Comparison of ENCODE assay signal across 8 mouse cellular contexts in the genomic region with DNA sequence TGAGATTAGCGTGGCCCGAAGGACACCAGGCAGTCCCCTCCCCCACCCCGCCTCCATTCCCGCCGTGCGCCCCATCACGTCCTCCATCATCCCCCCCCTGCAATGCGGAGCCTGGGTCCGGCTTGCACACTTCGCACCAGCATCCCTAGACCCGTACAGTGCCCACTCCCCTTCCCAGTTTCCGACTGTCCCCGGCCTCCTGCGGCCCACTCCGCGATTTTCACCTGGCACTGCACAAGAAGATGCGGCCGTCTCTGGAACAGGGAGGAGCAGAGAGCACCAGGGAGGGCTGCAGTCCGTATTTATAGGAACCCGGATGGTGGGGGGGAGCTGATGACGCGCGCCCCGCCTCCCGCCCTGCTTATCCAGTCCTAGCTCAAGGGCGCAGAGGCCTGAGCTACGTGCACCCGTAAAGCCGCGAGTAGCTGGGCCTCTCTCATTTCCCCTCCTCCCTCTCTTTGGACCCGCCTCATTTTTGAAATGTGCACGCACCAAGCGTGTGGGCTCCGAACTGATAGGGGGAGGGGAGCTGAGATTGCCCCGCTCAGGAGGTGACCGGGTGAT. TPM values are rescaled to one million over a fixed set of nuclear protein-coding genes. Genes with fewer than 3 reads are reported as not detected.
A peak's percentile ranks its signal among the peaks of the same experiment; 100 is the strongest.
DNase-seq lines count a peak whose midpoint lies in the region; ATAC-seq and TF ChIP-seq lines count a peak whose summit lies in the region.

No protein-coding gene starts in this region.

- peak overlapping the region; percentile 98 for H3K4me2 ChIP-seq in forebrain, embryonic 13.5 days

- DNase-seq in heart, postnatal 14 days = peak; percentile 95 to 97
- DNase-seq in layer of hippocampus, adult 18-20 months (ENCODE audit: low spot score in 2 of 2) = peak; percentile 95 to 99
- peak; percentile 97 for DNase-seq in lung, adult 2 months
- peak; percentile 95 to 97 for DNase-seq in thymus, adult 18-20 months

- no peak for TF ChIP-seq POLR2A in ES-Bruce4 (IDR thresholded peaks at IDR 0.05; ENCODE audit: insufficient read depth, low read length)
- peak; percentile 99 for TF ChIP-seq POLR2A in lung, adult 2 months (IDR thresholded peaks at IDR 0.05; ENCODE audit: borderline replicate concordance, extremely low read depth, low read depth, low read length)

- H3K36me3 ChIP-seq in ES-Bruce4 (ENCODE audit: control insufficient read depth, insufficient read depth, low read length, poor library complexity, severe bottlenecking) = peaks cover 53% of the 10 kb centered on the region
- H3K36me3 ChIP-seq in forebrain, embryonic 13.5 days (ENCODE audit: poor library complexity, severe bottlenecking) = peaks cover 70% of the 10 kb centered on the region

- ATAC-seq in cerebellum, adult (ENCODE audit: insufficient number of reproducible peaks, low FRiP score, low TSS enrichment) = peak; percentile 79
- peak; percentile 93 for ATAC-seq in forebrain, embryonic 13.5 days
- peak; percentile 87 for ATAC-seq in neutrophil, adult 5-6 weeks (ENCODE audit: extremely low read depth, insufficient number of reproducible peaks, low FRiP score, poor library complexity, severe bottlenecking)

- H3K27me3 ChIP-seq in ES-Bruce4 (ENCODE audit: control insufficient read depth, insufficient read depth, low read length, poor library complexity, severe bottlenecking) = no peaks in the 10 kb centered on the region
- no peaks in the 10 kb centered on the region for H3K27me3 ChIP-seq in forebrain, embryonic 13.5 days

- H3K4me1 ChIP-seq in ES-Bruce4 (ENCODE audit: control insufficient read depth, insufficient read depth, low read length) = peaks cover 4% of the 10 kb centered on the region
- peaks cover 59% of the 10 kb centered on the region for H3K4me1 ChIP-seq in forebrain, embryonic 13.5 days
- peaks cover 9% of the 10 kb centered on the region for H3K4me1 ChIP-seq in lung, adult 2 months (ENCODE audit: control insufficient read depth, insufficient read depth, low read length)

- peak overlapping the region; percentile 82 for H3K27ac ChIP-seq in ES-Bruce4 (ENCODE audit: insufficient read depth, low read length)
- H3K27ac ChIP-seq in forebrain, embryonic 13.5 days = peak overlapping the region; percentile 89

- intact Hi-C loops in heart, postnatal 14 days (cut with DNase I) = no loop called here

- TF ChIP-seq EP300 in ES-Bruce4 (IDR thresholded peaks at IDR 0.05; ENCODE audit: insufficient read depth, low read depth, low read length) = no peak

- H3K4me3 ChIP-seq in ES-Bruce4 (ENCODE audit: low read depth, low read length) = peak overlapping the region; percentile 96
- H3K4me3 ChIP-seq in forebrain, embryonic 13.5 days = peak overlapping the region; percentile 96
- H3K4me3 ChIP-seq in lung, adult 2 months (replicated peaks; ENCODE audit: extremely low read depth, low read depth, low read length) = peak overlapping the region; percentile 85

- H3K9me3 ChIP-seq in ES-Bruce4 (replicated peaks; ENCODE audit: control insufficient read depth, insufficient read depth, low read length, poor library complexity, severe bottlenecking) = no peaks in the 10 kb centered on the region
- no peaks in the 10 kb centered on the region for H3K9me3 ChIP-seq in forebrain, embryonic 13.5 days (replicated peaks)

- 2% methylated on average over 36 of the region's 36 CpGs for WGBS in forebrain, embryonic 13.5 days
- WGBS in lung, adult 2 months = 2% methylated on average over 36 of the region's 36 CpGs

- peak overlapping the region; percentile 87 for H3K9ac ChIP-seq in ES-Bruce4 (ENCODE audit: low read depth, poor library complexity, severe bottlenecking)
- peak overlapping the region; percentile 99 for H3K9ac ChIP-seq in forebrain, embryonic 13.5 days

- TF ChIP-seq CTCF in ES-Bruce4 (IDR thresholded peaks at IDR 0.05; ENCODE audit: low read depth, low read length) = no peak
- TF ChIP-seq CTCF in lung, adult 2 months (IDR thresholded peaks at IDR 0.05; ENCODE audit: insufficient read depth, low read length) = no peak

RNA-seq across cellular contexts. Expression of a gene that starts 0.9 kb away (rescaled TPM):
- polyA plus RNA-seq in ES-Bruce4 (2011; ENCODE audit: insufficient read depth, insufficient read length, low read depth, missing spikeins) = 933 and 990 TPM in 2 replicates
- polyA plus RNA-seq in forebrain, embryonic 13.5 days (2015; fragmentation: Nextera tagmentation; extraction: Ambion mirVana) = 1,974 and 2,008 TPM in 2 replicates
- 1,000 to 10,000 TPM; 3,924 to 4,148 TPM for total RNA-seq in heart, postnatal 14 days (2021)
- 1,000 to 10,000 TPM; 2,555 to 2,598 TPM for total RNA-seq in layer of hippocampus, adult 18-20 months (2021)
- 1,317 and 1,826 TPM in 2 replicates for polyA plus RNA-seq in lung, adult 2 months (2012; rRNA removed)
- 562 and 577 TPM in 2 replicates for total RNA-seq in neutrophil, adult 5-6 weeks (2017)

RNA-seq across cellular contexts. Expression of a gene that starts 20.4 kb away (rescaled TPM):
- polyA plus RNA-seq in ES-Bruce4 (2011; ENCODE audit: insufficient read depth, insufficient read length, low read depth, missing spikeins) = 8.3 and 9.9 TPM in 2 replicates
- 11.9 and 14.4 TPM in 2 replicates for polyA plus RNA-seq in forebrain, embryonic 13.5 days (2015; fragmentation: Nextera tagmentation; extraction: Ambion mirVana)
- 10 to 100 TPM in 1 of 2 experiments, 1 to 10 TPM in 1; 10.0 to 16.1 TPM for total RNA-seq in heart, postnatal 14 days (2021)
- 10 to 100 TPM; 63.0 to 69.1 TPM for total RNA-seq in layer of hippocampus, adult 18-20 months (2021)
- 45.0 and 51.0 TPM in 2 replicates for polyA plus RNA-seq in lung, adult 2 months (2012; rRNA removed)
- total RNA-seq in neutrophil, adult 5-6 weeks (2017) = 36.6 and 37.5 TPM in 2 replicates

RNA-seq across cellular contexts. Expression of a gene that starts 26.1 kb away (rescaled TPM):
- polyA plus RNA-seq in ES-Bruce4 (2011; ENCODE audit: insufficient read depth, insufficient read length, low read depth, missing spikeins) = 383 and 401 TPM in 2 replicates
- polyA plus RNA-seq in forebrain, embryonic 13.5 days (2015; fragmentation: Nextera tagmentation; extraction: Ambion mirVana) = 146 and 153 TPM in 2 replicates
- 10 to 100 TPM; 28.1 to 33.4 TPM for total RNA-seq in heart, postnatal 14 days (2021)
- total RNA-seq in layer of hippocampus, adult 18-20 months (2021) = 10 to 100 TPM; 20.4 to 25.8 TPM
- polyA plus RNA-seq in lung, adult 2 months (2012; rRNA removed) = 15.5 and 34.2 TPM in 2 replicates
- 42.5 and 66.2 TPM in 2 replicates for total RNA-seq in neutrophil, adult 5-6 weeks (2017)

RNA-seq across cellular contexts. Expression of a gene that starts 26.2 kb away (rescaled TPM):
- polyA plus RNA-seq in ES-Bruce4 (2011; ENCODE audit: insufficient read depth, insufficient read length, low read depth, missing spikeins) = 113 TPM in 2 replicates
- 193 and 202 TPM in 2 replicates for polyA plus RNA-seq in forebrain, embryonic 13.5 days (2015; fragmentation: Nextera tagmentation; extraction: Ambion mirVana)
- total RNA-seq in heart, postnatal 14 days (2021) = 100 to 1,000 TPM; 279 to 289 TPM
- 10 to 100 TPM; 63.2 to 72.2 TPM for total RNA-seq in layer of hippocampus, adult 18-20 months (2021)
- 30.1 and 39.4 TPM in 2 replicates for polyA plus RNA-seq in lung, adult 2 months (2012; rRNA removed)
- 23.8 and 25.4 TPM in 2 replicates for total RNA-seq in neutrophil, adult 5-6 weeks (2017)

RNA-seq across cellular contexts. Expression of a gene that starts 33.7 kb away (rescaled TPM):
- 75.1 and 78.4 TPM in 2 replicates for polyA plus RNA-seq in ES-Bruce4 (2011; ENCODE audit: insufficient read depth, insufficient read length, low read depth, missing spikeins)
- polyA plus RNA-seq in forebrain, embryonic 13.5 days (2015; fragmentation: Nextera tagmentation; extraction: Ambion mirVana) = 49.1 and 58.3 TPM in 2 replicates
- total RNA-seq in heart, postnatal 14 days (2021) = 10 to 100 TPM; 16.2 to 19.9 TPM
- total RNA-seq in layer of hippocampus, adult 18-20 months (2021) = 10 to 100 TPM; 31.3 to 32.4 TPM
- 10.1 and 13.6 TPM in 2 replicates for polyA plus RNA-seq in lung, adult 2 months (2012; rRNA removed)
- 26.8 and 26.9 TPM in 2 replicates for total RNA-seq in neutrophil, adult 5-6 weeks (2017)

Comparison
In these comparisons a context has a peak if more than half of its experiments do, and no peak if none do; other contexts are left out.
1. Peak in every context shown above with its lines: DNase-seq, ATAC-seq, H3K4me3 ChIP-seq and H3K27ac ChIP-seq.